Mouse (Mus musculus) midbrain, embryonic 10.5 days (tissue): ENCODE measurements around the gene Rap1gds1. TPM values are rescaled to one million over a fixed set of nuclear protein-coding genes. Genes with fewer than 3 reads are reported as not detected.

Source experiments
- DNase-seq: peaks from one replicate; pipeline ENCODE4 v3.0.0-alpha.2; 2017; ENCODE audit warnings: low spot score
- H3K27ac ChIP-seq: fragments of 300-500 bp; sonication (generic); replicated peaks from 2 replicates; pipeline ENCODE4 v1.5.1; 2016; ENCODE audit warnings: mild to moderate bottlenecking
- H3K27me3 ChIP-seq: fragments of 300-500 bp; sonication (generic); 2 replicates; pipeline ENCODE4 v1.6.1; 2016; ENCODE audit warnings: low read depth, mild to moderate bottlenecking; ENCODE audit not compliant: poor library complexity, severe bottlenecking
- H3K36me3 ChIP-seq: fragments of 300-500 bp; sonication (generic); 2 replicates; pipeline ENCODE4 v1.6.1; 2016; ENCODE audit warnings: mild to moderate bottlenecking, moderate library complexity
- H3K4me1 ChIP-seq: fragments of 300-500 bp; sonication (generic); 2 replicates; pipeline ENCODE4 v1.6.1; 2016
- H3K4me3 ChIP-seq: fragments of 300-500 bp; sonication (generic); 2 replicates; pipeline ENCODE4 v1.5.1; 2016; ENCODE audit warnings: mild to moderate bottlenecking, moderate library complexity
- H3K9me3 ChIP-seq: fragments of 300-500 bp; sonication (generic); replicated peaks from 2 replicates; pipeline ENCODE4 v1.6.1; 2016; ENCODE audit warnings: mild to moderate bottlenecking
- WGBS: fragments of 180-500 bp; shearing (Covaris S2); methylation state at CpG from one replicate; pipeline ENCODE4 v1.1.7; 2016; 5-methylcytosine and 5-hydroxymethylcytosine counted together
- polyA plus RNA-seq: library from polyadenylated mRNA; unstranded; fragments of >200 nt; fragmentation: Nextera tagmentation; extraction: Ambion mirVana; gene quantifications from 2 replicates; pipeline ENCODE4 v1.2.1, GENCODE M21; 2016

Rap1gds1 gene
- polyA plus RNA-seq, 1 experiment from 2014 or later = 58.4 TPM

DNA sequence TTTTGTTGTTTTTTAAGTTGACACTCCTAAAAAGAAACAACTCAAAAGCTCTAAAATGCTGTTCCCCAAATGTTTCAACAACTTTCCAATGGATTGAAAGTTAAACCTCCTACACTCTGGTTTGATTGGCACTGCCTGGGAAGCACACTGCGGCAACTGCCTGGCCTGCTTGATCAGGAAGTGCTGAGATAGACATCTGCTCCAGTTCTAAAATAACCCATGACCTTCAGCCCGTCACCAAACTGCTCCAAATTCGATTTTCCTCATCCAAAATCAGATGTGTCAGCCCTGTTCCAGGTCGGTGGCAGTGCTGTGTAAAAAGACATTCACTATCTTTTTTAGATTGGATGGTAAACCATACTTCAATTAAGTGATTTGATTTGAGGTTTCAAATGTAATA lies 185.8 kb downstream of the Rap1gds1 start:
- 73% methylated on average over 4 of the region's 4 CpGs for WGBS
- Histone ChIP-seq H3K9me3 (no peaks in the 10 kb centered on the region), H3K27ac (no peak overlapping the region), H3K27me3 (no peaks in the 10 kb centered on the region), H3K36me3 (no peaks in the 10 kb centered on the region), H3K4me1 (peaks cover 13% of the 10 kb centered on the region), H3K4me3 (no peak overlapping the region)
- DNase-seq = no peak

DNA sequence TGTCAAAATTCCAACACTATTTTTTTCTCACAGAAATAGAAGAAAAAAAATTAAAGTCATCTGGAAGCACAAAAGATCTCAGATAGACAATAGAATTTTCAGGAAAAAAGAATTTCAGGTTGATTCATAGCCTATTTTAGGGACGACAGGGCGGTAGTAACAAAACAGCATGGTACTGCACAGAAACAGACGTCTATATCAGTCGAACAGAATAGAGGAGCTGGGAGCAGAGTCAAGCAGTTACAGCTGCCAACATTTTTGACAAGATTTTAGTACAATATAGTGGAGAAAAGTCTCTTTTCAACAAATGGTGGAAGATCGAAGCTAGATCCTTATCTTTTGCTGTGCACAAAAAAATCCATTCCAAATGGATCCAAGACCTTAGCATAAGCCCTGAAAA lies 188.9 kb downstream of the Rap1gds1 start:
- no peaks in the 10 kb centered on the region for H3K9me3 ChIP-seq
- no peak overlapping the region for H3K4me3 ChIP-seq
- H3K4me1 ChIP-seq = peaks cover 9% of the 10 kb centered on the region
- H3K27me3 ChIP-seq = no peaks in the 10 kb centered on the region
- no peak for DNase-seq
- H3K27ac ChIP-seq = no peak overlapping the region
- WGBS = 89% methylated on average over 5 of the region's 5 CpGs
- no peaks in the 10 kb centered on the region for H3K36me3 ChIP-seq

DNA sequence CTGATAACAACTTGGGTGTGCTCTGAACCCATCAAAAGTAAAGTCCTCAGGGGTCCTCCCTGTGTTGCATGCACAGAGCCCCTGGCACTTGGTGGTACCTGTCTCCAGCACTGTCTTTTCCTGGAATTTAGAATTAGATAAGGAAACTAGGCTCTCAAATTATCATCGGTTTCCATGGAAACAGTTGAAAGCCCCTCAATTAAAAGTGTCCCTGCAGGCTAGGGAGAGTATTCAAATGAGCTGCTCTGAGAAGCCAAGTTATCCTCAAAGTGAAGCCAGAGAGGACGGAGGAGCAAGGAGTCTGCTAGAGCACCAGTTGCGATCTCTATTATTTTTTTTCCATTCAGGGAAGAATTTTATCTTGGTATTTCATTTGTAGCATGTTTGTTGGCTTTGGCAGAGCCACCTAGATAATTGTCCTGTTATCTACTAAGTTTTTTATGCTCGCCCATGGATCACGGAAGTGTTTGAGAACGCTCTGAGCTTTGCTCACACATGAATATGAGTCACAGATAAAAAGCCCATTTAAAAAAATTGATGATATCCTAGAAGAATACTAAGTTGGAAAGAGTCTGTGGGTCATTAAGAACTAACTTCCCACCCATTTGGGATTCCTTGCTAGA lies 193.2 kb downstream of the Rap1gds1 start:
- Histone ChIP-seq H3K4me3 (no peak overlapping the region), H3K27me3 (no peaks in the 10 kb centered on the region), H3K27ac (no peak overlapping the region), H3K4me1 (peaks cover 10% of the 10 kb centered on the region), H3K36me3 (peaks cover 11% of the 10 kb centered on the region; the same call in 1 of the 2 replicates), H3K9me3 (no peaks in the 10 kb centered on the region)
- 82% methylated on average over 6 of the region's 6 CpGs for WGBS
- no peak for DNase-seq

DNA sequence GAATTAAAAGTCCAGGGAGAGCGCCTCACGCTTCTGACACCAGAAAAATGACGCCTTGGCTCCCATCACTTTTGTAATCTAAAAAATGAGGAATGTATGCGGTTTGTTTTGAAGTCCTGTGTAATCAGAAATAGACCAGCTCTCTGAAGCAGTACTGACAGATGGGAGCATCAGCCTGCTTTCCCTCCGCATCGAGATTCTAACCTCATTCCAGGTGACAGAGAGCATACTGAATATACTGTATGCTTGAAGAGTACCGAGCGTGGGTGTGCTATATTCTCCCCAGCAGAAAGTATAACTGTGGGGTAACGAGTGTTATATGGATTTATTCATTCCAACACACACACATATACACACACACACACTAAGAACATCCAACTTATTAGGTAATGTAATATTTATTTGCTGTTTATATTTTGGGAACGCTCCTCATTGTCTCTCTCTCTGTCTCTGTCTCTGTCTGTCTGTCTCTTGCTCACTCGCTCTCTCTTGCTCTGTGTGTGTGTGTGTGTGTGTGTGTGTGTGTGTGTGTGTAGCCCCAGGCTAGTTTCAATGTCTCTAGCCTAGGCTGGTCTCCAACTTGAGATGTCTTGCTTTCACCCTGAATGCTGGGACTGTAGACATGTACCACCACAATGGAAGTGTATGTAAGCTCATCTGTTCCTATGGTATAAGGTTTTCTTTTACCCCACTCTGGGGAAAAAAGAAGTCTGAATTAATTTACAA lies 193.8 kb downstream of the Rap1gds1 start:
- 92% methylated on average over 11 of the region's 11 CpGs for WGBS
- peaks cover 12% of the 10 kb centered on the region; the same call in 1 of the 2 replicates for H3K36me3 ChIP-seq

DNA sequence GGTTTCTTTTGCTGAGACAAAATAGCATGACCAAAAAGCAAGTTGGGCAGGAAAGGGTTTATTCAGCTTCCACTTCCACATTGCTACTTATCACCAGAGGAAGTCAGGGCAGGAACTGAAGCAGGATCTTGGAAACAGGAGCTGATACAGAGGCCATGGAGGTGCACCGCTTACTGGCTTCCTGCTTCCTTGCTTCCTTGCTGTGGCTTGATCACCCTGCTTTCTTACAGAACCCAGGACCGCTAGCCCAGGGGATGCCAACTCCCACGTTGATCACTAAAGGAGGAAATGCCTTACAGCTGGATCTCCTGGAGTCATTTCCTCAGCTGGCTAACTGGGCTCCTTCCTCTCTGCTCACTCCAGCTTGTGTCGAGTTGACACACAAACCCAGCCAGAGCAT lies 197.3 kb downstream of the Rap1gds1 start:
- no peaks in the 10 kb centered on the region for H3K9me3 ChIP-seq
- no peak overlapping the region for H3K27ac ChIP-seq
- no peaks in the 10 kb centered on the region for H3K27me3 ChIP-seq
- H3K4me3 ChIP-seq = no peak overlapping the region
- no peak for DNase-seq
- H3K4me1 ChIP-seq = peaks cover 15% of the 10 kb centered on the region
- 80% methylated on average over 4 of the region's 4 CpGs for WGBS
- H3K36me3 ChIP-seq = peaks cover 27% of the 10 kb centered on the region

More for the DNA sequence above, 193.8 kb downstream of the Rap1gds1 start:
- no peak overlapping the region for H3K4me3 ChIP-seq
- no peaks in the 10 kb centered on the region for H3K9me3 ChIP-seq
- H3K27me3 ChIP-seq = no peaks in the 10 kb centered on the region
- peaks cover 10% of the 10 kb centered on the region for H3K4me1 ChIP-seq
- no peak for DNase-seq
- H3K27ac ChIP-seq = no peak overlapping the region

DNA sequence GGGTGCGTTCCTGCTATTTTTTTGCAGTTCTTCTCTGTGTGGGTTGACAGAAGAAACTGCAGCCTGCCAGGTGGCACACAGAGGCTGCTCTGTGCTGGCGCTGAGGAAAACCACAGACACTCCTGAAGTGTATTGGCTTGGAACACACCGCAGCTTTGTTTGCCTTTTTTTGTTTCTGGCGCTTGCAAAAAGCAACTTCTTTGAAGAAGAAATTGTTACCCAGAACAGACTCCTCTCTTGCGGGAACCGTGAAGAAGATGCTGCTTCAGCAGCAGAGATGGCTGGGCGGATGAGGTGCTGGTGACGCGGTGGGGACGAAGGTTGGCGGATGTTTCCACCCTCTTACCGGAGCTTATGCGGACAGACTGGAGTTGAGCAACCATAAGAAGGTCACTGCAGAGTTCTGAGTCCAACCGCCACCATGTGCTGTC lies 198.1 kb downstream of the Rap1gds1 start:
- WGBS = 93% methylated on average over 14 of the region's 14 CpGs
- Histone ChIP-seq H3K4me1 (peaks cover 15% of the 10 kb centered on the region), H3K27ac (no peak overlapping the region), H3K9me3 (no peaks in the 10 kb centered on the region), H3K36me3 (peaks cover 27% of the 10 kb centered on the region), H3K27me3 (no peaks in the 10 kb centered on the region), H3K4me3 (no peak overlapping the region)
- DNase-seq = no peak

DNA sequence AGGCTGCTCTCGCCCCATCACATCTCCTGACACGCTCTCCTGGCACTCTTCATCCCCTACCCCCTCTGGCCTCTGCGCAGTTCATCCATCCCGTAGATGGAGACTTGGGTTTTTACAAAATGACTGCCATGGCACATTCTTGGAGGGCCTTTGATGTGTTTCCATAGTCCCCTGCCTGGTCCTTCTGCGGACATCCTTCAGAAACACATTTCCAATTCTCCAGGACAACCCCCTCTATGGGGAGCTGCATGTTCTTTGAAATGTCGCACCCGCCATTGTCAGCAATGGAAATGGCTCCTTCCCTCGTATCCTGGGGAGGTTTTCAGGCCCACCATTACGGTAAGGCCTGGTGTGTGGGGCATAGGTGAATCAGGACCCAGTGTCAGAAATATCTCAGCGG lies 198.6 kb downstream of the Rap1gds1 start:
- peaks cover 29% of the 10 kb centered on the region for H3K36me3 ChIP-seq
- peak overlapping the region; percentile 42; the same call in 1 of the 2 replicates for H3K27ac ChIP-seq
- WGBS = 89% methylated on average over 10 of the region's 10 CpGs
- peaks cover 9% of the 10 kb centered on the region for H3K4me1 ChIP-seq
- DNase-seq = no peak
- H3K4me3 ChIP-seq = no peak overlapping the region
- no peaks in the 10 kb centered on the region for H3K9me3 ChIP-seq
- H3K27me3 ChIP-seq = no peaks in the 10 kb centered on the region

DNA sequence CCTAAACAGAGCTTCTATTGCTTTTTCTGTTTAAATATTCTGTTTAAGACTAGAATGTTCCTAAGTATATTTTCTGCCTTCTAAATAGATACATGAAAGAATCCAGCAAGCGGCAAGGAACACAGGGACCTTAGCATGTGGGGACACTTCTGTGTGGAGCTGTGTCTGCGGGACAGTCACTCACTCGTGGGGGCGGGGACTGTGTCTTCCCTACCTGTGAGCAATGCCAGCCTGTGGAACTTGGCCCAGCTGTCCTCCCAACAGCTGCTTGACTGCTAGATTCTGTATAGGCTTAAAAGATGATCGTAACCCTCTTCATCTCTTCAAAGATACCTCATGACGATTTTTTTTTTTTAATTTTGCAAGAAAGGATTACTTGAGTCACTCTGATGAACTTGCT lies 199.1 kb downstream of the Rap1gds1 start:
- no peak overlapping the region for H3K27ac ChIP-seq
- peaks cover 8% of the 10 kb centered on the region for H3K4me1 ChIP-seq
- no peaks in the 10 kb centered on the region for H3K27me3 ChIP-seq
- no peak overlapping the region for H3K4me3 ChIP-seq
- no peak for DNase-seq
- WGBS = 93% methylated on average over 6 of the region's 6 CpGs
- no peaks in the 10 kb centered on the region for H3K9me3 ChIP-seq
- peaks cover 29% of the 10 kb centered on the region for H3K36me3 ChIP-seq

Other genes starting within 250 kb of the Rap1gds1 start
- gene Stpg2, start 130.5 kb upstream of the Rap1gds1 start, polyA plus RNA-seq = 0.06 and 0.11 TPM in 2 replicates